Mouse (Mus musculus) left cerebral cortex, adult 8-10 months (tissue): Measurements from ENCODE around the gene Fermt3. TPM values are rescaled to one million over a fixed set of nuclear protein-coding genes. Genes with fewer than 3 reads are reported as not detected.
A peak's percentile ranks its signal among the peaks of the same experiment; 100 is the strongest.

ENCODE experiments used
- DNase-seq, 2 experiments: peaks; one replicate each; pipeline ENCODE4 v3.0.0; 2022; ENCODE audit warnings: low spot score in 2 of 2
- total RNA-seq, 4 experiments: library from RNA; stranded (reverse); gene quantifications; 2 replicates each; pipeline ENCODE4 v1.2.4; 2022

The Fermt3 gene
- total RNA-seq, 4 experiments from 2014 or later, result 4.1 to 11.5 (median 7.1) TPM

DNA sequence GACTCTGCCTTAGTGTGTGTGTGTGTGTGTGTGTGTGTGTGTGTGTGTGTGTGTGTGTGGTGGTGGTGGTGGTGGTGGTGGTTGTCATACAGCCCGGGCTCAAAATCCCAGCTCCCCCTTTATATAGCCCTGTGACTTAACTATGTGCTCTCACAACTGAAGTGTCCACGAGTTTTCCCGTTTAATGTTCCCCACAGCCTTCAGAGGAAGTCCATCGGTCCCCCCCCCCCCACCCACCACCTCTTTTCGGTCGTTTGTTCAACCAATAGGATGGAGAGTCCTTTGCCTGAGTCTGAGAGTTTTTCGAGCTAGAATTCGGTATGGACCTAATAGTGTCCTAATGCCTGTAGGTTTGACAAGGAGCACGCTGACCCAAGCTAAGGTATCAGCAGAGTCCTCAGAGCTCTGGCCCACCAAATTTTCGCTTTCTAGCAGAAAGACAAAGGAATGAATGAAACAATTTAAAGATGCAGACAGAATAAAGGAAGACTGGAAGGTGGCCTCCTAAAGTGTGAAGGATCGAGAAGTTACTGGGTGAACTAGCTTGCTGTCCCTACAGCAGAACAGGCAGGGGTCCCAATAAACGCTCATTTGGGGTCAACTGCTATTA lies 45.6 kb downstream of the Fermt3 start:
- no peak for DNase-seq

GRCm38 (mm10) chr19:6972247-6972917 lies 46.9 kb downstream of the Fermt3 start:
- DNase-seq, result no peak

- DNase-seq, result no peak
Observed at GRCm38 (mm10) chr19:6971644-6972043, 47.6 kb downstream of the Fermt3 start.

- DNase-seq, result no peak
Observed at GRCm38 (mm10) chr19:6970460-6971085, 48.7 kb downstream of the Fermt3 start.

DNA sequence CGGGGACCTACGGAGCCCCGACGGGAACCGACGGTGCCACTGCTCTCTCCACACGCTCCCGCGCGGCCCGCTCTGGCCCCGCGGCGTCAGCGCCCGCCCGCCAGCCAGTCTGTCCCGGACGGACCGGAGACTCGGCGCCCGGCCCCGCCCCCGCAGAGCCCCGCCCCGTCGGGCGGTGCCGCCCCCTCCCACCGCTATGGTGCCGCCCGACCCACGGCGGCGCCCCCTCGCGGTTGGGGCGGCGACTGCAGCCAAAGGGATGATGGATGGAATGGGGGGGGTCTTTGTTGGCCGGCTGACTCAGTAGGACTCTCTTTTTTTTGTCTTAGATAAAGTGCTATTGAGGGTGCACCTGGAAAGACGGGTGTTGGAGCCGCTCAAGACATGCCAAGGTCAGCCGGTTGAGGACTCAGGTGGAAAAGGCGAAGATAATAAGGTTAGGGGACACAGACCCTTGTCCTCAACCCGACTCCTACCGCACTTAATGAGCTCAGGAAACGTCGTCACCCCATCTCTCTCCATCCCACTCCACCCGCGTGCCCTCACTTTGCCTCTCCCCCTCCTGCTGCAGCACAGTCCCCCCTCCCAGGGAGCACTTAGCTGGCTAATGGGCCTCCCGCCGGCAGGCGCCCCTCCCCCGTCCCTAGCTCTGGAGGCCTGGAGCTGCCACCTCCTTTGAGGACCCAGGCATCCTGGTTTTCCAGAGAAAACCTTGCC lies 49.4 kb downstream of the Fermt3 start:
- DNase-seq, result no peak

DNA sequence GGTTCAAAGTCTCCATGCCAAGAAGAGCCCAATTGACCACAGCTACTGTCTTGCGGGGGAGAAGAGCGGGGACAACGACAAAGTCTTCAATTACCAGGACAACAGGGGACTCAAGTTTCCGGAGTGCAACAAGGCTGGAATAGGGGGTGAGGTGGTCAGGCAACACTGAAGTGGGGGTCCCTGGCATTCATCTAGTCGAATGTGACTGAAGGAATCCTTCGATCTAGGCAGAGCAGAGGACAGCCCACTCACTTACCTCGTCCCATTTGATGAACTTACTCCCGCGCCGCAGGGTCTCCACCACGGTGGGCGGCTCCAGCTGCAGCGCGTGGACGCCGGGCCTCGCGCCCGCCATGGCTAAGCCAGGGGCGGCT lies 50.0 kb downstream of the Fermt3 start:
- no peak for DNase-seq

DNA sequence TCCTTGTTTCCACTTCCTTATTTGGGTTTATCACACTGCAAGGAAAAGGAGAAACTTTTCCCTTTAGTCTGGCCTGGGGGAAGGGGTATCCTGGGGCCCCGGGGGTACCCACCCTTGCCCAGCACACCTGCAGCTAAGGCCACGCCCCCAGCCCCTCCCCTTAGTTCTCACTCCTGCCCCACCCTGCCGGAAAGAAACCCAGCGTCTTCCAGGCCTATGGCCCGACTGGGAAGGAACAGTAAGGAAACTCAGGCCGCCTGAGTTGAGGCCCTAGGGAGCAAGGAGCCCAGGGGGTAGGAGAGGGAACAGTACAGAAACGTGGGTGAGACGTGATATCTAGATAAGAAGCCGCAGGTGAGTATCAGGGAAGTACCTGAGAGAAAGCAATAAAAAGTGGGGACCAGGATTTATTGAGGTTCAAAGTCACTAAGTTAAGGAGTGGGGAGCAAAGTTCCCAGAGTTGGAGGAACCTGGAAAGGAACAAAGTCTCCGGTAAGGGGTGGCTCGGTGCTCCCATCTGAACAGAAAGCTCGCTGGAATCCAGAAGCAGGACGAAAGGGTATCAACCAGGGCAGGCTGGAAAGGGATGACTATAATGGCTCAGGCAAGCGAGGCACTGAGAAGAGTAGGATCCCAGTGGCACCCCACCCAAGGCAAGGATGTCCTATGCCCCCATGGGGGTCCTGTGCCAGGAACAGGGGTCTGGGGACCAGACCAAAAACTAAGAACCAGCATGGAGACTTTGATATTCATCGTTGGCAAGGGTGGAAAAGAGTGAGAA lies 50.6 kb downstream of the Fermt3 start:
- no peak for DNase-seq

DNA sequence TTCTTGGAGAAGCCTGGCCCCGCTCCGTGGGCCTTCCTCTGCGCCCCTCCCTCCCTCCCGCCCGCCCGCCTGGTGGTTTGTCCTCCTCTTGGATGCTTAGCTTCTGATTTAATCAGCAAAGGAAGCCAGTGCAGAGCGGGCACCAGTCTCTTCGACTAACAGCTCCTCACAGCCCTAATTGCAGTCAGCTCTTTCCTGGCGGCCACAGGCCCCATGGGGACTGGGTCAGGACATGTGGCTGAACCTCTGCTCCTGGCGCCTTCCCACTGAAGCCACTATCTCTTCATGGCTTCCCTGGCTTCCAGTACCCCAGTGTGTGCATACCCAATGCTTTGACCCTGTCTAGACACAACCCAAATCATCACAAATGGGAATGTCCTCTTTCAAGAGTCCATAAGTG lies 62.8 kb downstream of the Fermt3 start:
- DNase-seq, result no peak

DNA sequence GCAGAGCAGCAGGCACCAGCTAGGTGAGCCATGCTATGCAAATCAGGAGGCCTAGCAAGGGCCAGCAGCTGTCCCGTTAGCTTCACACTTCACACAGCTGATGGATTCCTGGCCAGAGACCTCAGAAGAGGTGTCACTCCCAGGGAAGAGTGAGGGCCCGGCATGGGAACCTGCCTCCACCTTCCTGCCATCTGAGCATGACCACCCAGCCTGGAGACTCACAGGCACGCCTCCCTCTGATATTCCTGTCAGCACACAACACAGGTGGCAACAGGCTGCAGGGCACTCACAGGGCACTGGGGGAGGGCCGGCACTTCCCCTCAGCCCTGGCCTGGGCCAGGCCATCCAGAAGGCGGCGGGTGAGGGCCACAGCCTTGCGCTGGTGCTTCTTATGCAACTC lies 63.8 kb downstream of the Fermt3 start:
- no peak for DNase-seq

DNA sequence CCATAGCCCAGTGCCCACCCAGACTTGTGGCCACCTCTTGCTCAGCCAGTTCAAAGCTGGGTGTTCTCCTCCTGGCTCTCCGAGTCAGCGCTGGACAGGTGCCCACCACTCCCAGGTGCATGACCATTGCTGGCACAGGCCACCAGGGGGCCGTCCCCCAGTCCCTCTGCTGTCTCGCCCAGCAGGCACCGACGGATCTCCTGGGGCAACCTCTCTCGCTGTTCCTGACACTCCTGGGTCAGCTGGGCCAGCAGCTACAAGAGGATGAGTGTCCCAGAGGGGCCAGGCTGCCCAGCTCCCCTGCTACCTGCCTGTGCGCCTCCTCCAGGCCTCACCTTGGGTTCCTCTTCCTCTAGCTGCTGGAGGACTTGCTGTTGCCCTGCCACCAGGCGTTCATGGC lies 65.2 kb downstream of the Fermt3 start:
- DNase-seq, result no peak

- no peak for DNase-seq
Observed at GRCm38 (mm10) chr19:6952712-6953037, 66.6 kb downstream of the Fermt3 start.

- peak in 1 of 2 experiments; percentile 82 for DNase-seq
Observed at GRCm38 (mm10) chr19:6951994-6952711, 67.1 kb downstream of the Fermt3 start.

GRCm38 (mm10) chr19:6951381-6951968 lies 67.8 kb downstream of the Fermt3 start:
- DNase-seq, result peak; percentile 86 to 94

DNA sequence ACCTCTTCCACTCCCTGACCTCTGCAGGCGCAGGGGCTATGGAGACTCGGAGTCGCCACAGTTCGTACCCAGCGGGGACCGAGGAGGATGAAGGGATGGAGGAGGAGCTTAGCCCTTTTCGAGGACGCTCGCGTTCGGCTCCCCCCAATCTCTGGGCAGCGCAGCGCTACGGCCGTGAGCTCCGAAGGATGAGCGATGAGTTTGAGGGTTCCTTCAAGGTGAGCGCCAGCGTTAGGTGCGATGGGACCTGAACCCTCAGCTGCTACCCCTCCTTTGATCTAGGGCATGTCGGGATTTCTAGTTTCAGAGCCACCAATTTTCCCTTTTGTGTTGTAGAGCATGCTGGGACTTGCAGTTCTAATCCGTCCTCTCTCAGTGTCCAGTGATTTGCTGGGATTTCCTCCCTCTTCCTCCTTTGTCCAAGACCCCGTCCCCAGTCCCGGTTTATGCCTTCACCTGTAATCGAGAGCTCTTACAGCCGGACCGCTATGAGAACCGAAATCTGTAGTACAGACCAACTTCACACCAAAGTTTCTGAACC lies 68.6 kb downstream of the Fermt3 start:
- DNase-seq, result peak in 1 of 2 experiments; percentile 51

GRCm38 (mm10) chr19:6949951-6950350 lies 69.3 kb downstream of the Fermt3 start:
- DNase-seq, result no peak

DNA sequence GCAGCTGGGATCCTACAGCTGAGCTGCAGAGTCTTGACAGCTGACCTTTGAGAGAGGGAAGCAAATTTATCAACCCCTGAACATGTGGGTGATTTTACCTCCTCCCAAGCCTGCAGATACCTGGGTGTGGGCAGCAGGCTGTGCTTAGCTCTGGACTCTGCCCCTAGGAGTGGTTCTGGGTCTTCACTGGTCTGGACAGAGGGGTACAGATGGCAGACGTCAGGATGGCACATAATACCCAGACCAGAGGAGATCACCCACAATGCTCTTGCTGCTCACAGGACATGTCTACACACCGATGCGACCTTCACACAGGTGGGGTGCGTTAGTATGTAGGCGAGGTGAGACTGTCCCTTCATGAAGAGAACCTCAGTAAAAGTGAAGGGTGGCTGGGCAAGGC lies 69.7 kb downstream of the Fermt3 start:
- DNase-seq, result no peak
